Mouse (Mus musculus) cerebellum, adult 9-10 months (tissue): ENCODE data around the gene Olfr291.
A peak's percentile ranks its signal among the peaks of the same experiment; 100 is the strongest.

Source experiments
- DNase-seq: peaks from one replicate; pipeline ENCODE4 v3.0.0; 2022

The Olfr291 gene

GRCm38 (mm10) chr7:84853253-84853652 is at the start of gene Olfr291:
Olfr291 (plus strand) TSS chr7:84853553.
- no peak for DNase-seq

GRCm38 (mm10) chr7:84805224-84805623 is 48.1 kb upstream of the Olfr291 start:
- DNase-seq = peak; percentile 4

DNA sequence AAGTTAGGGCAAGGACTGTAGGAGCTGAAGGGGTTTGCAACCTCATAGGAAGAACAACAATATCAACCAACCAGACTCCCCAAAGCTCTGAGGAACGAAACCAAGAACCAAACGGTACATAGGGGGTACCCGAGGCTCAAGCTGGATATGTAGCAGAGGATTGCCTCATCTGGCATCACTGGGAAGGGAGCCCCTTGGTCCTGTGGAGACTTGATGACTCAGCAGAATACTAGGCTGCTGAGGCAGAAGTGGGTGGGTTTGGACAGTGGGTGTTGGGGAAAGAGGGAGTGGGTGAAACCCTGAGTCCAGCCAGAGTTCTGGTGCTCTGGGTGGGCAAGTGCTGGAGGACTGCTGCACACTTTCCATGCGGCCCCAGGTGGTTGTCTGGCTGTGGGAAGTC is 47.2 kb upstream of the Olfr291 start:
- no peak for DNase-seq

- DNase-seq = peak; percentile 6
Observed at GRCm38 (mm10) chr7:84884530-84884929, 31.2 kb downstream of the Olfr291 start.
